Mouse (Mus musculus) frontal cortex, adult (tissue): ENCODE data around the gene Dnajb6.
"Not testable (repeated sequence)": the region's sequence is repeated elsewhere in the genome, so short reads cannot be mapped to it uniquely, and the experiment has no call there.

ENCODE experiments used
- ATAC-seq: cut with Nextera tagmentation; 2 replicates; pipeline ENCODE4 v1.9.2; 2017; ENCODE audit warnings: mild to moderate bottlenecking, moderate library complexity, mixed read lengths; ENCODE audit not compliant: low TSS enrichment

Gene Dnajb6

GRCm38 (mm10) chr5:29735557-29736061 lies at the start of gene Dnajb6, which contains the start of gene Gm5129:
Gene Dnajb6, plus strand, starts transcription at chr5:29735688.
Gene Gm5129, minus strand, starts transcription at chr5:29735936.
- peak; percentile 98 for ATAC-seq

GRCm38 (mm10) chr5:29687671-29688070 lies 47.8 kb upstream of the Dnajb6 start:
- peak; percentile 57; the same call in 1 of the 2 replicates for ATAC-seq

DNA sequence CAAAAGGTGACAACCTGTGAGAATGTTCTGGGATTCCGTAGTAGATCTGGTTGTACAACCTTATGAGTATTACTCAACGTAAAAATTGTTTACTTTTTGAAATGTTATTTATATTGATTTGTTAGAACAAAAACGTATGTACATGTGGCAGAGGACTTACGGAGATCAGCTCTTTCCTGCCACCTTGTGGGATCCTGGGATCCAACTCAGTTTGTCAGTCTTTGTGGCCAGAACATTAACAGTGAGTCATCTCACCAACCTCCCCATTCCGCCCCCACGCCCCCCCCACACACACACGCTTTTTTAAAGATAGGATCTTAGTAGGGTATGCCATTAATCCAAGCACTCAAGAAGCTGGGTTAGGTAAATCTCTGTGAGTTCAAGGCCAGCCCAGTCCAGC lies 47.1 kb upstream of the Dnajb6 start:
- ATAC-seq = no peak

GRCm38 (mm10) chr5:29698493-29698892 lies 37.0 kb upstream of the Dnajb6 start:
- ATAC-seq = no peak

DNA sequence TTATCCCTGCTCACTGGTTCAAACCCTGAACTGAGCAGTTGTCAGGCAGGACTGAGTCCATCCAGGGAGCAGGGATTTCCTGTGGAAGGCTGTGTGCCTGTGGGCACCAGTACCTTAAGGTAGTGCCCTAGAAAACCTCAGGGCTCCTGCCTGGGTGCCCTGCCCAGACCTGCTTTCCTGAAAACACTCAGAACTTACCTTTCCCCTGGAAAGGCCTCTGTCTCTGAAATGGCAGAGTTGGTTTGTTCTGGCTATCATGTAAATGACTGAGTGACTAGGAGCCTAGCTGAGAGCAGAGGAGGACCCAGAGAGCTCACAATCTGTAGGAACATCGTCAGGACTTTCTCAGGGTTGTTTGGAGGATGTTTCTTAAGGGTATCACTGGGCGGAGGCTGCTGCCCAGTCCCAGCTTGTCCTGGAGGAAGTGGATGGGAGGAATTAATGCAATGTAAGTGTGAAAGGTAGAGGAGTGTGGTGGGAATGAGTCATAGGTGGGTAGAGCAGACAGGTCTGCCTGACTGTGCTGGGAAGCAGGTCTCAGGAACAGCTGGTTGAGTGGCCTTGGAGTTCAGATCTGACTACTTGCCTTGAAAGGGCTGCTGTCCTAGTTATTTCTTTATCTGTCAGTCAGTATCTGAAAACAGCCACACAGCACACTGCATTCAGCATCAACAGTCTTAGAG lies 35.8 kb upstream of the Dnajb6 start:
- no peak for ATAC-seq

DNA sequence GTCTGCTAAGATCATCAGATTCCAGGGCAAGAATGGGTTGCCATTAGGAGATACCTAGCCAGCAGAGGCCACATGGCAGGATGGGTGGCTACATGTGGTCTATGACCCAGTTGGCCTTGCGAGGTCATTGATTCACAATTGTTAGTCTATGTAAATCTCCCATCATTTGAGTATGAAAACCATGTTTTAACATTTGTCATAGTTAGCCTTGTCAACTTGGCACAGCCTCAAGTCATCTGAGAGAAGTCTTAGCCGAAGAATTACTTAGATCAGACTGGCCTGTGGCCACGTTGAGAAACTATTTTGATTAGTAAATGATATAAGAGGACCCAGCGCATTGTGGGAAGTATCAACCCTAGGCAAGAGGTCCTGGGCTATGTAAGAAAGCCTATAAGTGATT lies 28.2 kb upstream of the Dnajb6 start:
- no peak for ATAC-seq

- no peak for ATAC-seq
These were observed 27.2 kb upstream of the Dnajb6 start for GRCm38 (mm10) chr5:29708258-29708657.

DNA sequence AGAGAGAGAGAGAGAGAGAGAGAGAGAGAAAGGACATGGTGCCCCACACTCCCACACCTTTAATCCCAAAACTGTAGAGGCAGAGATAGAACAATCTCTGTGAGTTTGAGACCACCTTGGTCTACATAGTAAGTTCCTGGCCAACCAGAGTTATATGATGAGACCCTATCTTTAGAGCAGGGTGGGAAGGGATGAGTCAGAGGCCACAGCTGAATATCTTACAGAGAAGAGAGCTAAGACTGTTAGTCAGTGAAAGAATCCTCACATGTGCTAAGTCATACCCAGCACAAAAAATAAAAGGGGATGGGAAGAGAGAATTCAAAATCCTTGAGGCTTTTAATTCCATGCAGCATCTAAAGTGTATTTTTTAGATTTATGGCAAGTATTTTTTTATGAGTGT lies 23.9 kb upstream of the Dnajb6 start:
- ATAC-seq = peak; percentile 41; the same call in 1 of the 2 replicates

DNA sequence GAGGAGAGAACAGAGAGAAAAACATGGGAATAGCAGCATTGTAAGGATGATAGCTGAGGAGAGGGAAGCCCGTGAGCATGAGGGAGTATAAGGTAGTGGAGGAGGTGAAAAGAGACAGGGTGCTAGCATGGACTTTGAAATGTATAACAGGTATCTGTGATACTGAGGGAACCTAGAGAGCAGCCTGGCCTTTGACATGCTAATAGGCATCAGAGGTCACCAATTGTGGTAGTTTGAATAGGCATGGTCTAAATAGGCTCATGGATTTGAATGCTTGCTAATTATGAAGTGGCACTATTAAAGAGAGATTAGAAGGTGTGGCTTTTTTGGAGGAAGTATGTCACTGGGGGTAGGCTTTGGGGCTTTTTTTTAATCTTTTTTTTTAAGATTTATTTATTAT lies 22.6 kb upstream of the Dnajb6 start:
- ATAC-seq = no peak

DNA sequence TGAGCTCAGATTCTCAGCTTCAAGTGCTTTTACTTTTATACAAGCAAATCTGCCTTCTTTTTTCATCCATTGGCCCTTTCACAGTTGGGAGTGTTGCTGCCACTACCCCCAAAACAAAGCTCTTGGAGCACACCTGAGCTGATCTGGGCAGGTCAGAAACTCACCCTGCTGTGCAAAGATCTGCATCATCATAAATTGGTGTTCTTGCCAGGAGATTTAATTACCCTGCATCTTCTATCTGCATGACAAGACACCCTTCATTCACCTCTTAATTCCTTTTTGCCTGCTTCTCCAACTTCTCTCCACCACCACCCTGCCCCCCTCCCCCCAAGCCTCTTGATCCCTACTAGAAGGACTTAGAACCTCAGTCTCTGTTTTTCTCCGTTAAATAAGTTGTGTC lies 14.3 kb upstream of the Dnajb6 start:
- ATAC-seq = no peak

- ATAC-seq = no peak
These were observed 10.1 kb upstream of the Dnajb6 start for GRCm38 (mm10) chr5:29725369-29725768.

- ATAC-seq = not testable (repeated sequence)
These were observed 9.4 kb upstream of the Dnajb6 start for GRCm38 (mm10) chr5:29726070-29726469.

DNA sequence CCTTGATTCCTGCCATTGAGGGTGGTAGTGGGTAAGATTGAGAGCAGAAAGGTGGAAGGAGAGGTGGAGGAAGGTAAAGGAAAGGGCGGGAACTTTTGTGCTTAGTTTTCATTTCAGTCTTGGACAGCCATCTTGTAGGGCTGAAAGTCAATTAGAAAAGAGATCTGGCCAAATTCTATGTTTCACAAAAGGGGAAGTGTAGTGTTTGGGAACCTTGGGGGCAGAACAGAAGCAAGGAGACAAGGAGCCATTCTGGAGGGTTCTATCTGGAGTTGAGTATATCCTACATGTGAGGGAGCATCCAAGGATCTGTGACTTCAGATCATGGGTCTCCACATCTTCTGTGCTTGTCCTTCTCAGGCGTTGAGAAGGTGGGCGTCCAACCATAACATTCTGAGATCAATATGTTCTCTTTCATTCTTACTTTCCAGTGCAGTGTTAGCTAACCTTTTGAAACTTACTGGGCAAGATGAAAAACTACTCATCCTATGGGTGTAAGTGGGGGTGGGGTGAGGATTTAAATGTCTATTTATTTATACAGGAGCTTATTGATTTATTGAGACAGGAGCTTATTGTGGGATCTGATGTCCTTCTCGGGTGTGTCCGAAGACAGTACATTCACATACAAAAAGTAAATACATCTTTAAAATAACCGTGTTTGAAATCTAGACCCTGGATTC lies 517 bp upstream of the Dnajb6 start:
- no peak for ATAC-seq

DNA sequence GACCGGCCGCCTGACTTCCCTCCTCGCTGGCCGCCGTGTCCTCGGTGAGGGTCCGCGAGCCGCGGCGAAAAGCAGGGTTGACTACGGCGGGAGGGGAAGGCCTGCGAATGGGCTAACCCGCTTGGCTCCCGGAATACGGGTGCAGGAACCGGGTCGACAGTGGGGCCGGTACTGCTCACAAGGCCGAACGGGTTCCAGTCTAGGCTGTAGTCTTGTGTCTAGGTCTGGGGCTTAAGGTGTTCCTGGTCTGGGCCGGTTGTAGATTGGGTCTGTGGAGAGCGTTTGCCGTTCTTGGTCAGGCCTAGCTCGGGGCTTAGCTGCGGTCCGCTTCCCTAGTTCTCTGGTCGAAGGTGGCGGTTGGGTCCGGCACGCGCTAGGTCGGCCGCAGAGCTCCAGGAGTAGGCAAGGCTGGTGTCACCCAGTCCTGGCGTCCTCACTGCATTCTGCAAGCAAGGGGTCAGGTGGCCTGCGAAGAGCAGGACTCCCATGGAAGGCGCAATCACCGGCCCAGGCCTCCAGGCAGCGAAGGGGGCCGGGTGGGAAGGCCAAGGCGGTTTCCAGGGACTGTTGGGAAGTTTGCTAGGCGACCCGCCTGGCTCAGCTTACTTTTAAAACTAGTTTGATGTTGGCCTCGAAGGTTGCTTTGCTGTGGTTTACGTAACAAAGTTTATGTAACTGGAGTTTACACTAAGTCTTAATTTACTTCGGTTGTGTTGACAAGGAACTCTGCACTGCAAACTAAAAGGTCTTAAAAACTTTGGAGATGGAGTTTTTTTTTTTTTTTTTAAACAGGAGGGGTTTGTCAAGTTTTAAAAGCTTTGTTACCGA lies 799 bp downstream of the Dnajb6 start:
- peak; percentile 40 for ATAC-seq

GRCm38 (mm10) chr5:29736942-29737341 lies 1.5 kb downstream of the Dnajb6 start:
- no peak for ATAC-seq

DNA sequence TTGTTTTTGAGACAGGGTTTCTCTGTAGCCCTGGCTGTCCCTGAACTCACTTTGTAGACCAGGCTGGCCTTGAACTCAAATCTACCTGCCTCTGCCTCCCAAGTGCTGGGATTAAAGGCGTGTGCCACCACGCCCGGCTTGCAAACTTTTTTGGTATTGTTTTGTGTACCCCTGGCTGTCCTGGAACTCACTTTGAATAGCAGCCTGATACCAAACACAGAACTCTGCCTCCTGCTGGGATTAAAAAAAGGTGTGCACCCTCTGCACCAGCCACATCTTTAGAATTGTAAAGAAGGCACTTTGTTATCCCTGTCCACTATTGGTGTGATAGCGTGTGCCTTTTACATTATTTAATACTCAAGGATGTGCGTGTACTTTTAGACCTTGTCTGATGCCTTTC lies 2.0 kb downstream of the Dnajb6 start:
- ATAC-seq = no peak

- no peak for ATAC-seq
These were observed 2.6 kb downstream of the Dnajb6 start for GRCm38 (mm10) chr5:29738076-29738475.

DNA sequence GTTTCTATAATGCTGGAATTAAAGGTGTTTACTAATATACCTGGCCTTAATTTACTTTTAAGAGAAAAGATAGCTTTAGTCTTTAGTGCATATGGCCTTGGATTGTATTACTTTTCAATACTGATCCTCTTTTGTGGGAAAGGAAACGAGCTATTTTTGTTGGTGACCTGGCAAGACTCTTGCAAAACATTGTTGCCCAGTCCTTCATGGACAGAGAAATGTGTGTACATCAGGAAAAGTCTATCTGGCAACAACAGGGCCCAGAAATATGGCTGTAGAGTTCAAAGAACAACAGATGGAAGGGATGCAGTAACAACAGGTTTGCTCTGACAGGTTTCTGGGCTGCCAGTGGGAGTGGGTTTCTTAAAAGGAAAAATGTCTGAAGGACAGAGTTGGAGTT lies 5.2 kb downstream of the Dnajb6 start:
- no peak for ATAC-seq

DNA sequence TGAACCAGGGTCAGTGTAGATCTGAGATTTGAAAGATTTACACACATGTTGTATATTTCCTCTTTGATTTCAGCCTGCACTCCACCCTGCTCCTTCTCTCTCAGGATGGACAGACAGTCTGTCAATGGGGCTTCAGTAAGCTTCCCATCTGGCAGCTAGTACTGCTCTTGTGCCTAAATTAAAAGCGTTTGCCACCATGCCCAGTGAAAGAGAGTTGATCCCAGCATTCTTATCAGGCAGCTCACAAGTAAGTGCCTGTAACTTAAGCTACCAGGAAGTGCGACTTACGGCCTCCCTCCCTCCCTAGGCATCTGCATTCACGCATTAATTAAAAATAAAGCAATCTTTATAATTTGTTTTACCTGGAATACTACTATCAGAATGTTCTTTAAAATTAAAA lies 5.6 kb downstream of the Dnajb6 start:
- ATAC-seq = no peak

DNA sequence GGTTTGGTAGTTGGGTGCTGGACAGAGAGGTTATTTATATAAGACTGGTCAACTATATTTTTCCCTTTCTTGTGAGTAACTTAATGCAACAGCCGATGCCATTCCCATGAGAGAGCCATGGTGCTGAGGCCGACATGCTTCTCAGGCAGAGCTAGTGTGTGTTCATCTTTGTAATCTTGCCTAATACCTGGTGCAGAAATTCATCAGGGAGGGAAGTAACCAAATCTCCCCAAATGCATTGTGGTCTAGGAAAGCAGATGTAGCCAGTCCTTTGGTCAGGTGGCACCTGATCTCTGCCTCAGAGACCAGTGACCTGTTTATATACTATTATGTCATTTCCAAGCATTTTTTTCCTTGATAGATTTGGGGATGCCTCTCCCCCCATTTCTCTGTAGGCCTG lies 12.2 kb downstream of the Dnajb6 start:
- no peak for ATAC-seq

GRCm38 (mm10) chr5:29751306-29751705 lies 15.8 kb downstream of the Dnajb6 start:
- ATAC-seq = peak; percentile 38; the same call in 1 of the 2 replicates

GRCm38 (mm10) chr5:29752894-29753293 lies 17.4 kb downstream of the Dnajb6 start:
- no peak for ATAC-seq
